Mouse (Mus musculus) stomach, embryonic 15.5 days (tissue): ENCODE results near the gene Tes3-ps. TPM values are rescaled to one million over a fixed set of nuclear protein-coding genes. Genes with fewer than 3 reads are reported as not detected.

Source experiments
- ATAC-seq: fragments of 200-750 bp; cut with Nextera tagmentation; 2 replicates; pipeline ENCODE4 v1.8.0; 2017; ENCODE audit warnings: low read depth, moderate number of reproducible peaks, moderate TSS enrichment; ENCODE audit not compliant: insufficient read depth, low FRiP score
- H3K27ac ChIP-seq: fragments of 300-500 bp; sonication (generic); 2 replicates; pipeline ENCODE4 v1.5.1; 2015; ENCODE audit warnings: mild to moderate bottlenecking, inconsistent platforms
- H3K27me3 ChIP-seq: fragments of 300-500 bp; sonication (generic); replicated peaks from 2 replicates; pipeline ENCODE4 v1.6.1; 2015; ENCODE audit warnings: inconsistent platforms
- H3K36me3 ChIP-seq: fragments of 300-500 bp; sonication (generic); 2 replicates; pipeline ENCODE4 v1.6.1; 2015; ENCODE audit warnings: inconsistent platforms
- H3K4me1 ChIP-seq: fragments of 300-500 bp; sonication (generic); 2 replicates; pipeline ENCODE4 v1.6.1; 2015; ENCODE audit warnings: inconsistent platforms
- H3K4me2 ChIP-seq: fragments of 300-500 bp; sonication (generic); 2 replicates; pipeline ENCODE4 v1.6.1; 2015; ENCODE audit warnings: mild to moderate bottlenecking, inconsistent platforms
- H3K4me3 ChIP-seq: fragments of 300-500 bp; sonication (generic); replicated peaks from 2 replicates; pipeline ENCODE4 v1.5.1; 2015; ENCODE audit warnings: inconsistent platforms
- H3K9ac ChIP-seq: fragments of 300-500 bp; sonication (generic); 2 replicates; pipeline ENCODE4 v1.6.1; 2015; ENCODE audit warnings: inconsistent platforms
- H3K9me3 ChIP-seq: fragments of 300-500 bp; sonication (generic); 2 replicates; pipeline ENCODE4 v1.6.1; 2016; ENCODE audit warnings: inconsistent platforms
- WGBS: fragments of 180-500 bp; shearing (Covaris S2); methylation state at CpG from one replicate; pipeline ENCODE4 v1.1.7; 2015; 5-methylcytosine and 5-hydroxymethylcytosine counted together
- polyA plus RNA-seq: library from polyadenylated mRNA; unstranded; fragments of >200 nt; fragmentation: Nextera tagmentation; extraction: Ambion mirVana; gene quantifications from 2 replicates; pipeline ENCODE4 v1.2.1, GENCODE M21; 2015

Gene Tes3-ps
- polyA plus RNA-seq, result 1.1 and 2.6 TPM in 2 replicates

GRCm38 (mm10) chr13:49492376-49493368 is at the start of gene Tes3-ps:
Gene Tes3-ps (plus strand): TSS chr13:49493318.
- Histone ChIP-seq H3K27ac (no peak within 1 kb of the TSS), H3K9me3 (no peaks in the 10 kb centered on the region), H3K9ac (no peak within 1 kb of the TSS), H3K4me1 (no peaks in the 10 kb centered on the region), H3K36me3 (no peaks in the 10 kb centered on the region), H3K4me2 (no peak within 1 kb of the TSS), H3K4me3 (no peak within 1 kb of the TSS), H3K27me3 (no peaks in the 10 kb centered on the region)
- ATAC-seq, result no peak
- WGBS, result 53% methylated on average over 6 of the region's 6 CpGs

- ATAC-seq, result no peak
Observed at GRCm38 (mm10) chr13:49444451-49444850, 48.7 kb upstream of the Tes3-ps start.

GRCm38 (mm10) chr13:49449318-49449749 is 43.8 kb upstream of the Tes3-ps start:
- peak; percentile 58; the same call in 1 of the 2 replicates for ATAC-seq
- Histone ChIP-seq H3K27ac (peak overlapping the region; percentile 44), H3K9ac (no peak overlapping the region)

More at GRCm38 (mm10) chr13:49444451-49444850, 48.7 kb upstream of the Tes3-ps start:
- H3K4me3 ChIP-seq, result no peak overlapping the region
- no peak overlapping the region for H3K27ac ChIP-seq
- no peaks in the 10 kb centered on the region for H3K27me3 ChIP-seq
- H3K4me2 ChIP-seq, result no peak overlapping the region
- H3K36me3 ChIP-seq, result peaks cover 30% of the 10 kb centered on the region
- H3K9ac ChIP-seq, result no peak overlapping the region
- WGBS, result 94% methylated on average over 6 of the region's 6 CpGs
- no peaks in the 10 kb centered on the region for H3K9me3 ChIP-seq
- H3K4me1 ChIP-seq, result no peaks in the 10 kb centered on the region

GRCm38 (mm10) chr13:49460276-49460675 is 32.8 kb upstream of the Tes3-ps start:
- H3K4me3 ChIP-seq, result no peak overlapping the region
- H3K9ac ChIP-seq, result no peak overlapping the region
- H3K9me3 ChIP-seq, result no peaks in the 10 kb centered on the region
- H3K4me1 ChIP-seq, result no peaks in the 10 kb centered on the region
- H3K27ac ChIP-seq, result peak overlapping the region; percentile 68
- no peak overlapping the region for H3K4me2 ChIP-seq
- 78% methylated on average over 4 of the region's 4 CpGs for WGBS
- no peak for ATAC-seq
- no peaks in the 10 kb centered on the region for H3K27me3 ChIP-seq
- peaks cover 7% of the 10 kb centered on the region; the same call in 1 of the 2 replicates for H3K36me3 ChIP-seq

More at GRCm38 (mm10) chr13:49449318-49449749, 43.8 kb upstream of the Tes3-ps start:
- no peak overlapping the region for H3K4me3 ChIP-seq
- no peaks in the 10 kb centered on the region for H3K9me3 ChIP-seq
- no peaks in the 10 kb centered on the region for H3K4me1 ChIP-seq
- peaks cover 32% of the 10 kb centered on the region for H3K36me3 ChIP-seq
- WGBS, result 32% methylated on average over 5 of the region's 5 CpGs
- H3K4me2 ChIP-seq, result no peak overlapping the region
- H3K27me3 ChIP-seq, result no peaks in the 10 kb centered on the region

GRCm38 (mm10) chr13:49460692-49461414 is 32.3 kb upstream of the Tes3-ps start:
- ATAC-seq, result no peak
- H3K27ac ChIP-seq, result peak overlapping the region; percentile 68

GRCm38 (mm10) chr13:49461458-49462132 is 31.5 kb upstream of the Tes3-ps start:
- no peak overlapping the region for H3K9ac ChIP-seq
- H3K27ac ChIP-seq, result peak overlapping the region; percentile 68
- no peak overlapping the region for H3K4me3 ChIP-seq
- 84% methylated on average over 15 of the region's 15 CpGs for WGBS
- H3K4me1 ChIP-seq, result no peaks in the 10 kb centered on the region
- H3K36me3 ChIP-seq, result peaks cover 7% of the 10 kb centered on the region; the same call in 1 of the 2 replicates
- no peak for ATAC-seq
- no peak overlapping the region for H3K4me2 ChIP-seq
- H3K9me3 ChIP-seq, result no peaks in the 10 kb centered on the region
- H3K27me3 ChIP-seq, result no peaks in the 10 kb centered on the region

More at GRCm38 (mm10) chr13:49460692-49461414, 32.3 kb upstream of the Tes3-ps start:
- Histone ChIP-seq H3K27me3 (no peaks in the 10 kb centered on the region), H3K9ac (no peak overlapping the region), H3K4me2 (no peak overlapping the region), H3K9me3 (no peaks in the 10 kb centered on the region), H3K36me3 (peaks cover 7% of the 10 kb centered on the region; the same call in 1 of the 2 replicates), H3K4me3 (no peak overlapping the region), H3K4me1 (no peaks in the 10 kb centered on the region)
- 57% methylated on average over 5 of the region's 5 CpGs for WGBS

GRCm38 (mm10) chr13:49462921-49463320 is 30.2 kb upstream of the Tes3-ps start:
- no peaks in the 10 kb centered on the region for H3K4me1 ChIP-seq
- 93% methylated on average over 2 of the region's 2 CpGs for WGBS
- no peak overlapping the region for H3K9ac ChIP-seq
- no peak overlapping the region for H3K27ac ChIP-seq
- peaks cover 7% of the 10 kb centered on the region; the same call in 1 of the 2 replicates for H3K36me3 ChIP-seq
- no peak overlapping the region for H3K4me2 ChIP-seq
- H3K9me3 ChIP-seq, result no peaks in the 10 kb centered on the region
- no peak for ATAC-seq
- no peaks in the 10 kb centered on the region for H3K27me3 ChIP-seq
- no peak overlapping the region for H3K4me3 ChIP-seq

GRCm38 (mm10) chr13:49465875-49466274 is 27.2 kb upstream of the Tes3-ps start:
- no peak overlapping the region for H3K9ac ChIP-seq
- no peak for ATAC-seq

GRCm38 (mm10) chr13:49466393-49467075 is 26.6 kb upstream of the Tes3-ps start:
- H3K9me3 ChIP-seq, result no peaks in the 10 kb centered on the region
- no peak overlapping the region for H3K4me3 ChIP-seq
- 73% methylated on average over 11 of the region's 11 CpGs for WGBS
- no peak for ATAC-seq
- no peaks in the 10 kb centered on the region for H3K27me3 ChIP-seq
- no peaks in the 10 kb centered on the region for H3K4me1 ChIP-seq
- no peak overlapping the region for H3K9ac ChIP-seq
- H3K4me2 ChIP-seq, result no peak overlapping the region
- H3K36me3 ChIP-seq, result peaks cover 3% of the 10 kb centered on the region; the same call in 1 of the 2 replicates
- H3K27ac ChIP-seq, result peak overlapping the region; percentile 44; the same call in 1 of the 2 replicates

More at GRCm38 (mm10) chr13:49465875-49466274, 27.2 kb upstream of the Tes3-ps start:
- Histone ChIP-seq H3K27me3 (no peaks in the 10 kb centered on the region), H3K27ac (0 out of 2 replicates have a peak overlapping the region, but pooled peaks have one; percentile 44), H3K36me3 (peaks cover 3% of the 10 kb centered on the region; the same call in 1 of the 2 replicates), H3K4me2 (no peak overlapping the region), H3K4me3 (no peak overlapping the region), H3K4me1 (no peaks in the 10 kb centered on the region), H3K9me3 (no peaks in the 10 kb centered on the region)
- 85% methylated on average over 4 of the region's 4 CpGs for WGBS

- Histone ChIP-seq H3K27me3 (no peaks in the 10 kb centered on the region), H3K9ac (no peak overlapping the region), H3K4me3 (no peak overlapping the region), H3K27ac (no peak overlapping the region), H3K36me3 (no peaks in the 10 kb centered on the region; the same call in 1 of the 2 replicates), H3K4me2 (no peak overlapping the region), H3K9me3 (no peaks in the 10 kb centered on the region), H3K4me1 (no peaks in the 10 kb centered on the region)
- WGBS, result 41% methylated on average over 2 of the region's 2 CpGs
- no peak for ATAC-seq
Observed at GRCm38 (mm10) chr13:49467585-49467984, 25.5 kb upstream of the Tes3-ps start.

GRCm38 (mm10) chr13:49469002-49469401 is 24.1 kb upstream of the Tes3-ps start:
- Histone ChIP-seq H3K4me2 (no peak overlapping the region), H3K36me3 (no peaks in the 10 kb centered on the region; the same call in 1 of the 2 replicates), H3K4me3 (no peak overlapping the region), H3K9me3 (no peaks in the 10 kb centered on the region), H3K9ac (no peak overlapping the region), H3K27me3 (no peaks in the 10 kb centered on the region), H3K27ac (no peak overlapping the region), H3K4me1 (no peaks in the 10 kb centered on the region)
- no peak for ATAC-seq
- WGBS, result 81% methylated on average over 5 of the region's 5 CpGs
